Mouse (Mus musculus) c-Kit-positive CD71-negative TER-119-negative erythroid progenitor cells, embryonic 14.5 days (primary cell): ENCODE measurements around the gene Rab4a.
"Not testable (repeated sequence)": the region's sequence is repeated elsewhere in the genome, so short reads cannot be mapped to it uniquely, and the experiment has no call there.

Experiments used
- DNase-seq: peaks from one replicate; pipeline ENCODE4 v3.0.0-alpha.2; 2013; ENCODE audit warnings: low read depth

Gene Rab4a

DNA sequence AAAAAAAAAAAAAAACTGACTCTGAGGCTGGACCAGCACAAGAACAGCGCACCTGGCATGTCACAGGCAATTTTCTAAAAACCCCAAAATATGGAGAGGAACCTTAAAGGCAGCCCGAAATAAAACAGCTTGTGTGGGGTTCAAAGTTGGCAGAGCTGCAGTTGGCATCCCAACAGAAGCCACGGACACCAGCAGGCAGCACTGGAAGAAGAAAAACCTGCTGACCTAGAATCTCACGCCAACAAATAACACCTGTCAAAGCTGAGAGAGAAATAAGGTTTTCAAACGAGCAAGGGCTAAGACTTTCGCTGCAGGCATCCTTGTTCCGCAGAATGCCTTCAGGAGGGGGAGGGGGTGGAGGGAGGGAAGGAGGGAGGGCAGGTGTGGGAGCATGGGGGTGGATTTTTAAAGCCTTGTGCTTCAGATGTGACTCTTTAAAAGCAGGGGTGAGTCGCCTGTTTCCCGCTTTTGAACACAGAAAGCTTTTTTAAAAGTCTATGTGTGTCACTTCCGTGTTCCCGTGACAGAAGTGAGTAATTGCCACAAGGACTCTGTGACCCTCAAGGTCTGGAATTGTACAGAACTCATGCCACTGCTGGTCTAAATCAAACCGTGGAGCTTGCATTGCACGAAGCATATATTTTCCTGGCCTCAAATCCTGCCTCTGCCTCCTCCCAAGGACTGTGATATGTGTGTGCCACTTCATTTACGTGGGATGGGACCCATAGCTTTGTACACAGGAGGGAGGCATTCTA, 17.2 kb upstream of the Rab4a start:
- no peak for DNase-seq

GRCm38 (mm10) chr8:123789461-123789860, 16.3 kb upstream of the Rab4a start:
- no peak for DNase-seq

- peak; percentile 81 for DNase-seq
Observed at GRCm38 (mm10) chr8:123789970-123790369, 15.8 kb upstream of the Rab4a start.

DNA sequence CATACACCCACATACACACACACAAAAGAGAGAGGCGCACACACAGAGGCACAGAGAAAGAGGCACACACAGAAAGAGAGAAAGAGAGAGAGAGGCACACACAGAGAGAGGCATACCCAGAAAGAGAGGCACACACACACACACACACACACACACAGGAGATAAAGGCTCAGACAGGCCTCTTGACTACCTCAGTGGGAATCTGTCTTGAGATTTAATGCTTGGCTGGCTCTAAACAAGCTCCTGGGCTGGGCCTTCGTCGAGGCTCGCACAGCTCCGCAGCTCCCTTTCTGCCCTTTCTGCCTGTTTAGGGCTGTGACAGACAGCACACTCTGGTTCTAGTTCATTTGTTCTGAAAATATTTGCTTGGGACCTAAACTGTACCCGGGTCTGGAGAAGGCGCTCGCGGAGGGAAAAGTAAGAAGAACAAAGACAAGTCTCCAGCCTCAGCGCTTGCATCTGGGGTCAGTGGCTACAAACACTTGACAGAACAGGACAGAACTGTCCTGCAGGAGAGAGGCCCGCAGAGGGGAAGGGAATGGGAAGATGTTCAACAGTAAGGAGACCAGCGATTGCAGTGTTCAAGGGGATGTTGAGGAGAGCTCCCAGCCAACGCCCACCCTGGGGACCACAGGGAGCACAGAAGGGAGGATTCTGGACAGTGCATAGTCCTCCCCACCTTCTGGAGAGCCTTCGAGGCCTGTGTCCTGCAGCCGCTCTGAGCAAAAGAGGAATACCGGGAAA, 14.5 kb upstream of the Rab4a start:
- DNase-seq: no peak

- DNase-seq: no peak
Observed at GRCm38 (mm10) chr8:123791845-123792225, 13.9 kb upstream of the Rab4a start.

DNA sequence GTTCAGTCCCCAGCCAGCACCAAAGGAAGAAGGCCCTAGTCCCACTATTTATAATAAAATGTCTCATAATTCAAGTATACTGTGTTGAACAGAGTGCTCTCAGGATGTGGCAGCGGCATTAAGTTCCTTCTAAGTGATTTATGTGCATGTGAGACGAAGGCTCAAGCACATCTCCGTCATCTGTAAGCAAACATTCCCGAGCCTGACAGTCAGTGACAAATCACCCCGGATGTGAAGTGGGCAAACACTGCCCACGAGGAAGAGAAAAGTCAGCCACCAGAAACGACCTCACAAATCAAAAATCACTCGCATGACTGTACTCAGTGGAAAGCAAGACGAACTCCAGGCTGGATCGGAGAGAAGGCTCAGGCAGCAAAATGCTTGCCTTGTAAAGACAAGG, 11.9 kb upstream of the Rab4a start:
- no peak for DNase-seq

GRCm38 (mm10) chr8:123794766-123795165, 11.0 kb upstream of the Rab4a start:
- DNase-seq: no peak

DNA sequence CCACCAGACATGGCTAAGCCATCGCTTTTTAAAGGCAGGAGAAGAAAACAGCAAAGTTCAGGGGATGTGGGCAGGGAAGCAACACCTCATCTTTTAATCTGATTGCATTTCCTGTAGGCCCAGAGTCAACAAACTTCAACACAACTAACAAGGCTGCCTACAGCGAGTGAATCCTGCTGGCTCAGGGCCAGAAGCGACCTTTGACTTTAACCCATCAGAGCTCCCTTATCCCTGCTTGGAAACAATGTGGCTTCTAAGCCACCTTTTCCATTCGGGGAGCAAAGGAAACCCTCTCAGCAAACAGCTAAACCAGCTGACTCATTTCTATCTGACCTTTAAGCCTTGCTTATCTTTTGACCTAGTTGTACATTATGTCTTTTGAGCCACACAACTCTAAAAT, 9.0 kb upstream of the Rab4a start:
- DNase-seq: no peak

GRCm38 (mm10) chr8:123797928-123798327, 7.9 kb upstream of the Rab4a start:
- DNase-seq: no peak

- DNase-seq: no peak
Observed at GRCm38 (mm10) chr8:123799434-123799833, 6.4 kb upstream of the Rab4a start.

- no peak for DNase-seq
Observed at GRCm38 (mm10) chr8:123799885-123800284, 5.9 kb upstream of the Rab4a start.

DNA sequence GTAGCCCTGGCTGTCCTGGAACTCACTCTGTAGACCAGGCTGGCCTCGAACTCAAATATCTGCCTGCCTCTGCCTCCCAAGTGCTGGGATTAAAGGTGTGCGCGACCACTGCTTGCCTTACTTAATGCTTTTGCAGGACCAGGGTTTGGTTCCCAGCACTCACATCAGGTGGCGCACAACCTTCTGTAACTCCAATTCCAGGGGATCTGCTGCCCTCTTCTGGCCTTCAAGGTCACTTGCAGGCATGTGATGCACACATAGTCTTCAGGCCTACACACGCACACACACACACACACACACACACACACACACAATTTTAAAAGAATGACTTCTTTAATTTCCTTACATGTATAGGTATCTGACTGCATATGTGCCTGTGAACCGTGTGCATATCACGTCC, 4.9 kb upstream of the Rab4a start:
- DNase-seq: no peak

DNA sequence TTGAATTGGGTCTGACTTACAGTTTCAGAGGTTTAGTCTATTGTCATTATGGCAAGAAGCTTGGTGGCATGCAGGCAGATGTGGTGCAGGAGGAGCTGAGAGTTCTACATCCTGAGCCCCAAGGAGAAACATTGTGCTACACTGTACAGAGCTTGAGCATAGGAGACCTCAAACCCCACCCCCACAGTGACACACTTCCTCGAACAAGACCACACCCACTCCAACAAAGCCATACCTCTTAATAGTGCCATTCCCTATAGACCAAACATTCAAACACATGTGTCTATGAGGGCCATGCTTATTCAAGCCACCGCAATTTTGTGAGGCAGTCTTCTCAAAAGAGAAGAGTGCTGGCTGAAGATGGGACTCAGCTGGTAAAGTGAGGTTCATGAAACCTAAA, 4.2 kb upstream of the Rab4a start:
- DNase-seq: no peak

DNA sequence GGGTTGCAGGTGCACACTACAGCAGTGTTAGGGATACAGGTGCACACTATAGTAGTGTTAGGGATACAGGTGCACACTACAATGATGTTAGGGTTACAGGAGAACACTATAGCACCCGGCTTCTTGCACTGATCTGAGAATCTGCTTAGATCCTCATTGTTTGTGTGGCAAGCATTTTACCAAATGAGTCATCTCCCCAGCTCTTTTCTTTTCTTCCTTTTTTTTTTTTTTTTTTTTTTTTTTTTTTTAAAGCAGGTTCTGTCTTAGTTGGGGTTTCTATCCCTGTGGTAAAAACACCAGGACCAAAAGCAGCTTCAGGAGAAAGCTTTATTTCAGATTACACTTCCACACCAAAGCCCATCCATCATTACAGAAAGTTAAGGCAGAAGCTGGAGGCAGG, 2.1 kb upstream of the Rab4a start:
- no peak for DNase-seq

DNA sequence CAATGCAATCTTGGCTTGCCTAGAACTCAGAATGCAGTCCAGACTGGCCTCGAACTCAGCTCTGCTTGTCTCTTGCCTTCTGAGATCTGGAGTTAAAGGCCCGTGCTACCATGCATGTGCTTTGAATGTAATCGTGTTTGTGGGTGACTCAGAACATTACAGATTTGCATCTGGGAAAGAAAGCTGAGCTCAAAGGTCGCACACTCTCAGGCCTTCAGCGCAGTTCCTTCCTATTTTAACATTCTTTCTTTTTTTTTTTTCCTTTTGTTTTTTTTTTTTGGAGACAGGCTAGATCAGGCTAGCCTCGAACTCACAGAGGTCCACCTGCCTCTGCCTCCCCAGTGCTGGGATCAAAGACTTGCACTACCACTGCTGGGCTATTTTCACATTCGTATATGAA, 1.2 kb upstream of the Rab4a start:
- no peak for DNase-seq

DNA sequence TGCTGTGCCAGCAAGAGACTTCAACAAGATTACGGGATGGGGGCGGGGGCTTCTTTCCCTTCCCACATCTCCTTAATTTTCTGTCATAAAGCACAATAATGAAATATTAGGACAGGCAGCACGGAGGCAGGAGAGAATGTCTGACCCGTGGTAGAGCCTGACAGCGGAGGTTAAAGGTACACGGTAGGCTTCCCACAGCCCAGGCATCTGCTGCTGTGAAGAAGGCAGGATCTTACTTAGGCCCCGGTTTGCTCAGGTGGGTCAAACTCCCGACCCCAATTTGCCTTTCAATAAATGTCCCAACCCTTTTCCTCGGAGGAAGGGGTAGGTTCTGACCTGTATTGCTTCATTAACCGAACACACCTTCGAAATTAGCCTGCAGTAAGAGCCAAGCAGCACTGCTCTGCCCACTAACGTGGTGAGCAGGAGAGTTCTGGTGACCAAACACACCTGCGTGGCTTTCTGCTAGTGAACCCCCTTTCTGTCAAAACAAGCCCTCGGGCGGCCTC, 522 bp upstream of the Rab4a start:
- no peak for DNase-seq

- DNase-seq: no peak
Observed at GRCm38 (mm10) chr8:123806374-123806935, 670 bp downstream of the Rab4a start.

DNA sequence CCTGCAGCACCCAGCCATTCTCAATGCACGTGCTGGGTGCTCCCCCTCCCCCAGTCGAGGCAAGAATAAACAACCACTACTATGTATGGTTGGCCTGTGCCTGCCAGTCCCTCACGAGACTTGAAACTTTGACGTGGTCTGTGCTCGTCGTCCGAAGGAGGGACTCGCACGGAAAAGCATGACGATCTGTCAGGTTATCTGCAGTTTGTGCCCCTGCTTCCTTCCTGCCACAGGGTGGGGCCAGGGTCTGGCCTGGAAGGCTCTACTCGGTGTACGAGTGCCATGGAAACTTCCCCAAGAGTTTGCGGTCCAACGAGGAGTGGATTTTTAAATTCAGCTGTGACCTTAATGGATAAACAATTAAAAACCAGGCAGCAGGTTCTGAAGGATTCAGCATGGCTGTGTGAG, 1.2 kb downstream of the Rab4a start:
- DNase-seq: peak; percentile 60

- no peak for DNase-seq
Observed at GRCm38 (mm10) chr8:123807852-123808573, 2.2 kb downstream of the Rab4a start.

- no peak for DNase-seq
Observed at GRCm38 (mm10) chr8:123808671-123809070, 2.9 kb downstream of the Rab4a start.

DNA sequence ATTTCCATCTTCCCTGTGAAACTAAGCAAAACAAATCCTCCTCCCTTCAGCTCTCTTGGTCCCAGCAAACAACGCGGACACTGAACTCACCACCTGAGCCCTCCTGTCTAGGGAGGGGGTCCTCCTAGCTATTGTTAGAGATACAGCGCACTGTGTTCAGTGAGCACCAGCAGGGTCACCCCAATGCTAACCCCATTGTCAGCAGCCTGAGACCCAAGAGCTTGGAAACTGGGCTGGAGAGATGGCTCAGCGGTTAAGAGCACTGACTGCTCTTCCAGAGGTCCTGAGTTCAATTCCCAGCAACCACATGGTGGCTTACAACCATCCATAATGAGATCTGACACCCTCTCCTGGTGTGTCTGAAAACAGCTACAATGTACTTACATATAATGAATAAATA, 3.6 kb downstream of the Rab4a start:
- DNase-seq: not testable (repeated sequence)

DNA sequence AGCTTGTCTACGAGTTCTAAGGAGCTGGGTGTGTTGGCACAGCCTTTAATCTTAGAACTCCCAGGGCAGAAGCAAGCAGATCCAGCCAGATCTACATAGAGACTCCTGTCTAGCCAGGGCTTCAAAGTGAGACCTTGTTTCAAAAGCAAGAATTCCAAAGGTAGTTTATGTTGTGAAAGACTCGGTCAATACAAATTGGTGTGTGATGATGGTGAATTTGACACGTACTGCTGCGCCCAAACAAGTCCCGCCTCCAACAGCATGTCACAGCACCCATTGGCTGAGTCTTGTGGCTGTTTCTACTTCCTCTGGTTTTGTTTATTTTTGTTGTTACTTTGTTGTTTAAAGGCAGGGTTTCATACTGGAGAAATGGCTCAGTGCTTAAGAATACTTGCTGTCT, 6.4 kb downstream of the Rab4a start:
- DNase-seq: no peak
